Mouse (Mus musculus) bone marrow macrophage, adult 2 months (primary cell): ENCODE measurements around the gene Gapvd1.

Source experiments
- CTCF ChIP-seq: IDR thresholded peaks from 2 replicates; pipeline ENCODE4 v1.5.1; 2012; ENCODE audit warnings: low read depth, mild to moderate bottlenecking, low read length, moderate library complexity
- POLR2A ChIP-seq: IDR thresholded peaks from 2 replicates; pipeline ENCODE4 v1.6.1; 2012; ENCODE audit warnings: mild to moderate bottlenecking, low read depth, low read length, borderline replicate concordance

- TF ChIP-seq CTCF (no peak), POLR2A (no peak)
Measured at GRCm38 (mm10) chr2:34669203-34669746, 85.8 kb downstream of the Gapvd1 start.
